Mouse (Mus musculus) MEL (cell line): ENCODE results near the gene Adh1.

Experiments used
- BHLHE40 ChIP-seq: IDR thresholded peaks from 2 replicates; pipeline ENCODE4 v1.6.1; 2012; ENCODE audit warnings: low read depth, mild to moderate bottlenecking, inconsistent platforms, low read length, improper control_type of control experiment, borderline replicate concordance
- CTCF ChIP-seq, 3 experiments: IDR thresholded peaks in 2 of 3; conservative IDR thresholded peaks in 1 of 3; 2 replicates each; pipeline ENCODE4 v1.5.1; 2011 to 2012; ENCODE audit warnings: low read length in 3 of 3, low read depth in 2 of 3, mild to moderate bottlenecking in 2 of 3, improper control_type of control experiment in 1 of 3, inconsistent platforms in 1 of 3, mixed read lengths in 1 of 3, moderate library complexity in 1 of 3; ENCODE audit not compliant: control insufficient read depth in 1 of 3, insufficient read depth in 1 of 3, poor library complexity in 1 of 3, severe bottlenecking in 1 of 3
- ELF1 ChIP-seq: IDR thresholded peaks from 2 replicates; pipeline ENCODE4 v1.6.1; 2014; ENCODE audit warnings: low read depth, mild to moderate bottlenecking, inconsistent platforms, low read length, improper control_type of control experiment, moderate library complexity
- ETS1 ChIP-seq: IDR thresholded peaks from 2 replicates; pipeline ENCODE4 v1.6.1; 2012; ENCODE audit warnings: low read depth, mild to moderate bottlenecking, inconsistent platforms, low read length, improper control_type of control experiment, moderate library complexity
- KAT2A ChIP-seq: conservative IDR thresholded peaks from 2 replicates; pipeline ENCODE4 v1.6.1; 2012; ENCODE audit warnings: low read depth, low read length, improper control_type of control experiment, inconsistent platforms
- MAFK ChIP-seq: IDR thresholded peaks from 2 replicates; pipeline ENCODE4 v1.6.1; 2011; ENCODE audit warnings: low read depth, mild to moderate bottlenecking, low read length, improper control_type of control experiment, borderline replicate concordance
- POLR2A ChIP-seq, 2 experiments: IDR thresholded peaks; 2 replicates each; pipeline ENCODE4 v1.6.1; 2011 to 2012; ENCODE audit warnings: low read length in 2 of 2, mild to moderate bottlenecking in 2 of 2, control low read depth in 1 of 2, improper control_type of control experiment in 1 of 2, low read depth in 1 of 2, moderate library complexity in 1 of 2; ENCODE audit not compliant: control insufficient read depth in 1 of 2, insufficient read depth in 1 of 2, poor library complexity in 1 of 2
- SMC3 ChIP-seq: IDR thresholded peaks from 2 replicates; pipeline ENCODE4 v1.6.1; 2011; ENCODE audit warnings: low read depth, low read length, improper control_type of control experiment
- TAL1 ChIP-seq: IDR thresholded peaks from 2 replicates; pipeline ENCODE4 v1.6.1; 2012; ENCODE audit warnings: mild to moderate bottlenecking, inconsistent platforms, low read length, moderate library complexity, mixed read lengths
- ZC3H11A ChIP-seq: IDR thresholded peaks from 2 replicates; pipeline ENCODE4 v1.6.1; 2012; ENCODE audit warnings: low read depth, mild to moderate bottlenecking, inconsistent platforms, low read length, improper control_type of control experiment
- ZMIZ1 ChIP-seq: IDR thresholded peaks from 2 replicates; pipeline ENCODE4 v1.6.1; 2012; ENCODE audit warnings: low read depth, mild to moderate bottlenecking, inconsistent platforms, low read length, improper control_type of control experiment, moderate library complexity

- no peak for TF ChIP-seq POLR2A (IDR thresholded peaks at IDR 0.05; ENCODE audit: control insufficient read depth in 1 of 2, insufficient read depth in 1 of 2, low read depth in 1 of 2, low read length in 2 of 2, poor library complexity in 1 of 2)
- no peak for TF ChIP-seq KAT2A
- no peak for TF ChIP-seq MAFK
- no peak for TF ChIP-seq CTCF (IDR thresholded peaks at IDR 0.05 in 2 of 3, conservative IDR thresholded peaks at IDR 0.05 in 1 of 3; ENCODE audit: control insufficient read depth in 1 of 3, insufficient read depth in 1 of 3, low read depth in 2 of 3, low read length in 3 of 3, poor library complexity in 1 of 3, severe bottlenecking in 1 of 3)
- TF ChIP-seq BHLHE40 = no peak
- no peak for TF ChIP-seq ZC3H11A
- no peak for TF ChIP-seq ZMIZ1
- TF ChIP-seq ETS1 = no peak
- no peak for TF ChIP-seq ELF1
- TF ChIP-seq TAL1 = no peak
- no peak for TF ChIP-seq SMC3
These were observed 39.7 kb upstream of the Adh1 start for GRCm38 (mm10) chr3:138221116-138221515.
